Mouse (Mus musculus) midbrain, embryonic 11.5 days (tissue): ENCODE results near the gene Pofut2. TPM values are rescaled to one million over a fixed set of nuclear protein-coding genes. Genes with fewer than 3 reads are reported as not detected.

Experiments used
- ATAC-seq: fragments of 200-750 bp; cut with Nextera tagmentation; 2 replicates; pipeline ENCODE4 v1.8.0; 2017; ENCODE audit warnings: moderate TSS enrichment, moderate library complexity; ENCODE audit not compliant: low FRiP score
- DNase-seq: peaks from one replicate; pipeline ENCODE4 v3.0.0; 2015; ENCODE audit warnings: low spot score; ENCODE audit errors: missing footprints
- H3K27ac ChIP-seq: fragments of 300-500 bp; sonication (generic); 2 replicates; pipeline ENCODE4 v1.5.1; 2014; ENCODE audit warnings: low read depth, low read length
- H3K27me3 ChIP-seq: fragments of 300-500 bp; sonication (generic); 2 replicates; pipeline ENCODE4 v1.6.1; 2014; ENCODE audit warnings: mild to moderate bottlenecking, low read length, moderate library complexity, mixed read lengths; ENCODE audit not compliant: control insufficient read depth, insufficient read depth
- H3K36me3 ChIP-seq: fragments of 300-500 bp; sonication (generic); 2 replicates; pipeline ENCODE4 v1.6.1; 2014; ENCODE audit warnings: mild to moderate bottlenecking, low read length, moderate library complexity, mixed read lengths; ENCODE audit not compliant: control insufficient read depth, insufficient read depth
- H3K4me1 ChIP-seq: fragments of 300-500 bp; sonication (generic); 2 replicates; pipeline ENCODE4 v1.6.1; 2014; ENCODE audit warnings: low read length; ENCODE audit not compliant: control insufficient read depth, insufficient read depth
- H3K4me2 ChIP-seq: fragments of 300-500 bp; sonication (generic); 2 replicates; pipeline ENCODE4 v1.6.1; 2014; ENCODE audit warnings: mild to moderate bottlenecking, moderate library complexity
- H3K4me3 ChIP-seq: fragments of 300-500 bp; sonication (generic); 2 replicates; pipeline ENCODE4 v1.5.1; 2014; ENCODE audit warnings: low read depth, low read length
- H3K9ac ChIP-seq: fragments of 300-500 bp; sonication (generic); 2 replicates; pipeline ENCODE4 v1.6.1; 2014; ENCODE audit warnings: low read length
- H3K9me3 ChIP-seq: fragments of 300-500 bp; sonication (generic); 2 replicates; pipeline ENCODE4 v1.6.1; 2016; ENCODE audit warnings: low read length; ENCODE audit not compliant: control insufficient read depth
- WGBS: fragments of 180-500 bp; shearing (Covaris S2); extraction: QIAGEN DNeasy Blood & Tissue Kit; methylation state at CpG from one replicate; pipeline ENCODE4 v1.1.7; 2014; 5-methylcytosine and 5-hydroxymethylcytosine counted together
- polyA plus RNA-seq: library from polyadenylated mRNA; unstranded; fragments of >200 nt; fragmentation: Nextera tagmentation; extraction: Ambion mirVana; gene quantifications from 2 replicates; pipeline ENCODE4 v1.2.1, GENCODE M21; 2014

The Pofut2 gene
- polyA plus RNA-seq, 1 experiment from 2014 or later = 69.7 TPM

DNA sequence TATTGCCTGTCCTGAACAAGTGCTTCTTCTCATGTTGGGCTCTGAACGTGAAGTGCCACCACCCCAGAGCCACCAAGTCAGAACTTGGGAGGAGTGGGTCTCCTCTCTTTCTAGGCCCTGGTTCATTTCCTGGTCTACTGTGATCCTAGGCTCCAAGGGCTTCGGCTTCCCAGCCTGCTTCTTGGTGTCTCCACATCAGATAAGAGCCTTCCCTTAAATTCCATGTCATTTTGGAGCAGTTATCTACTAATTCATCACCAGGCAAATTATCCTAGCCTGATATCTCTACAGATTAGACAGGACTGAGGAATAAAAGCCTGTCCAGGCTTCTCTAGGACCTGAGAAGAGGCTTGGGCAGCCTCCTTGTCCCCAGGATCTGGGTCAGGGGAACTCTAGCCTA lies 42.7 kb upstream of the Pofut2 start:
- H3K9ac ChIP-seq = no peak overlapping the region

GRCm38 (mm10) chr10:77217155-77217731 lies 41.8 kb upstream of the Pofut2 start:
- Histone ChIP-seq H3K4me1 (0 out of 2 replicates have a peak, but pooled peaks cover 3% of the 10 kb centered on the region), H3K9ac (no peak overlapping the region), H3K9me3 (no peaks in the 10 kb centered on the region), H3K4me3 (no peak overlapping the region), H3K27me3 (no peaks in the 10 kb centered on the region), H3K27ac (no peak overlapping the region), H3K36me3 (no peaks in the 10 kb centered on the region), H3K4me2 (no peak overlapping the region)
- no peak for DNase-seq
- no peak for ATAC-seq
- 80% methylated on average over 6 of the region's 6 CpGs for WGBS

More for the DNA sequence above, 42.7 kb upstream of the Pofut2 start:
- Histone ChIP-seq H3K9me3 (no peaks in the 10 kb centered on the region), H3K4me3 (no peak overlapping the region), H3K27me3 (no peaks in the 10 kb centered on the region), H3K4me2 (no peak overlapping the region), H3K36me3 (no peaks in the 10 kb centered on the region), H3K4me1 (0 out of 2 replicates have a peak, but pooled peaks cover 3% of the 10 kb centered on the region), H3K27ac (no peak overlapping the region)
- no peak for ATAC-seq
- 73% methylated on average over 2 of the region's 2 CpGs for WGBS
- DNase-seq = no peak

GRCm38 (mm10) chr10:77218059-77218458 lies 41.0 kb upstream of the Pofut2 start:
- H3K4me2 ChIP-seq = no peak overlapping the region
- no peaks in the 10 kb centered on the region for H3K36me3 ChIP-seq
- H3K27ac ChIP-seq = no peak overlapping the region
- ATAC-seq (no peak), DNase-seq (no peak)
- no peaks in the 10 kb centered on the region for H3K4me1 ChIP-seq
- H3K4me3 ChIP-seq = no peak overlapping the region
- WGBS = 87% methylated on average over 4 of the region's 4 CpGs
- no peaks in the 10 kb centered on the region for H3K9me3 ChIP-seq
- H3K9ac ChIP-seq = no peak overlapping the region
- no peaks in the 10 kb centered on the region for H3K27me3 ChIP-seq

GRCm38 (mm10) chr10:77219411-77220025 lies 39.5 kb upstream of the Pofut2 start:
- H3K4me3 ChIP-seq = no peak overlapping the region
- no peak overlapping the region for H3K9ac ChIP-seq
- no peaks in the 10 kb centered on the region for H3K36me3 ChIP-seq
- DNase-seq (no peak), ATAC-seq (no peak)
- H3K27ac ChIP-seq = no peak overlapping the region
- H3K9me3 ChIP-seq = no peaks in the 10 kb centered on the region
- H3K4me2 ChIP-seq = no peak overlapping the region
- H3K27me3 ChIP-seq = no peaks in the 10 kb centered on the region
- WGBS = 93% methylated on average over 12 of the region's 12 CpGs
- no peaks in the 10 kb centered on the region for H3K4me1 ChIP-seq

GRCm38 (mm10) chr10:77221108-77221507 lies 37.9 kb upstream of the Pofut2 start:
- no peak overlapping the region for H3K4me2 ChIP-seq
- no peak overlapping the region for H3K9ac ChIP-seq
- H3K4me1 ChIP-seq = no peaks in the 10 kb centered on the region
- H3K27ac ChIP-seq = no peak overlapping the region
- DNase-seq = no peak
- no peaks in the 10 kb centered on the region for H3K27me3 ChIP-seq
- no peak overlapping the region for H3K4me3 ChIP-seq
- ATAC-seq = no peak
- H3K9me3 ChIP-seq = no peaks in the 10 kb centered on the region
- 82% methylated on average over 11 of the region's 11 CpGs for WGBS
- H3K36me3 ChIP-seq = no peaks in the 10 kb centered on the region

- ATAC-seq (no peak), DNase-seq (no peak)
- Histone ChIP-seq H3K4me2 (no peak overlapping the region), H3K9ac (no peak overlapping the region), H3K36me3 (no peaks in the 10 kb centered on the region), H3K4me3 (no peak overlapping the region), H3K27ac (no peak overlapping the region), H3K9me3 (no peaks in the 10 kb centered on the region), H3K27me3 (no peaks in the 10 kb centered on the region), H3K4me1 (no peaks in the 10 kb centered on the region)
- WGBS = 85% methylated on average over 11 of the region's 11 CpGs
Measured at GRCm38 (mm10) chr10:77222963-77223552, 36.0 kb upstream of the Pofut2 start.

GRCm38 (mm10) chr10:77224390-77224789 lies 34.6 kb upstream of the Pofut2 start:
- no peak for ATAC-seq
- no peak overlapping the region for H3K4me3 ChIP-seq
- H3K4me1 ChIP-seq = no peaks in the 10 kb centered on the region
- H3K27me3 ChIP-seq = no peaks in the 10 kb centered on the region
- no peak overlapping the region for H3K27ac ChIP-seq
- WGBS = 84% methylated on average over 4 of the region's 4 CpGs
- H3K36me3 ChIP-seq = no peaks in the 10 kb centered on the region
- no peak overlapping the region for H3K4me2 ChIP-seq
- H3K9ac ChIP-seq = no peak overlapping the region
- H3K9me3 ChIP-seq = no peaks in the 10 kb centered on the region
- DNase-seq = no peak

DNA sequence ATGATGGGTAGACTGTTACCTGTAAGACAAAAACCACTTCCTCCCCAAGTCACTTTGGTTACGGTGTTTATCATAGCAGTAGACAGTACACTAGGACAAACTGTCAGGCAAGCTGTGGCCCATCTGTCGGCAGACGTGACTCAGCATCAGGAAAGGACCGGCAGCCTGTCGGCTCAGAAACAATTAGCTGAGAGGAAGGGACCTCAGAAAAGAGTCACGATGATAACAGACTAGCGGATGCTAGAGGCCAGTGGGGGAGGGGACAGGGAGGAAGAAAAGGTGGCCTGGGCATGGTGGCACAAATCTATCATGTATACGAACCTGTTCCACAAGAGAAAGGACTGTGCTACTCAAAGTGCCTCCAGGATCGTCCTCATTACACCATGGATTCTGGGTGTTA lies 33.6 kb upstream of the Pofut2 start:
- H3K9me3 ChIP-seq = no peaks in the 10 kb centered on the region
- WGBS = 86% methylated on average over 9 of the region's 9 CpGs
- H3K36me3 ChIP-seq = no peaks in the 10 kb centered on the region
- H3K27me3 ChIP-seq = no peaks in the 10 kb centered on the region
- DNase-seq (no peak), ATAC-seq (no peak)
- no peak overlapping the region for H3K4me2 ChIP-seq
- no peak overlapping the region for H3K27ac ChIP-seq
- H3K4me3 ChIP-seq = no peak overlapping the region
- H3K4me1 ChIP-seq = no peaks in the 10 kb centered on the region
- H3K9ac ChIP-seq = no peak overlapping the region

DNA sequence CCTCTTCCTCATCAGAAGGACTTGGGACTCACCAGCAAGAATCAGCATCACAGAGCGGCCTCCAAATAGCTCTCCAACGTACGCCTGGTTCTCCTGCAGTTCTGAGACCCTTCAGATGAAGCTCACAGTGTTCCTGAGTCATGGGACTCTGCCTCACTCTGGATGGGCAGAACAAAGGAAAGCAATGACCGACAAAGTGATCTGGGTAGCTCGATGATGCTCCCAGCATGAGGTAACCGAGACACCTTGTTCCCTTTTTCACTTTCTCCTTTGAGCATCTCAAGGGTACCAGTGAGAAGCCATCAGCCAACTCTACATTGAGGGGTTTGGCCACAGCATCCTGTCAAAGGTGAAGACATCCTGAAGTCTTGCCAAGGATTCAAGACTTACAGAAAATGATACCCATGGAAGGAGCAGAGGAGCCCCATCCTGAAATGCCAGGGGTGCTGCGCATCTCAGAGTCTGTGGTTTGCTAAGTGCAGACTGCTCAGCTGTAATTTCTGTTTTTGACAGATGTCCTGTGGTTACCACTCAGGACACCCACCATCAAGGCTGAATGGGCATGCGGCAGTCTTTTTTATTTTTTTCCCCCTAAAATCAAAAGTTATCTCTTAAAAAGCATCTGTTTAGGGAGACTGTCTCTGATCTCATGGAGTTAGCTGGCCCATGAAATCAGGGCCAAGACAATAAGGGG lies 32.9 kb upstream of the Pofut2 start:
- Histone ChIP-seq H3K27me3 (no peaks in the 10 kb centered on the region), H3K36me3 (no peaks in the 10 kb centered on the region), H3K4me1 (no peaks in the 10 kb centered on the region), H3K9ac (no peak overlapping the region), H3K4me2 (no peak overlapping the region), H3K9me3 (no peaks in the 10 kb centered on the region), H3K4me3 (no peak overlapping the region), H3K27ac (no peak overlapping the region)
- 87% methylated on average over 8 of the region's 8 CpGs for WGBS
- ATAC-seq = no peak
- no peak for DNase-seq
